Mouse (Mus musculus) midbrain, embryonic 16.5 days (tissue): ENCODE measurements around the gene Leng9. TPM values are rescaled to one million over a fixed set of nuclear protein-coding genes. Genes with fewer than 3 reads are reported as not detected.

ENCODE experiments used
- ATAC-seq: fragments of 200-750 bp; cut with Nextera tagmentation; 2 replicates; pipeline ENCODE4 v1.8.0; 2017; ENCODE audit warnings: moderate TSS enrichment
- H3K27ac ChIP-seq: fragments of 300-500 bp; sonication (generic); 2 replicates; pipeline ENCODE4 v1.5.1; 2014; ENCODE audit warnings: mild to moderate bottlenecking, low read length, mixed read lengths
- H3K27me3 ChIP-seq: fragments of 300-500 bp; sonication (generic); 2 replicates; pipeline ENCODE4 v1.6.1; 2014; ENCODE audit warnings: low read depth, low read length, mixed read lengths; ENCODE audit not compliant: control insufficient read depth, insufficient read depth
- H3K36me3 ChIP-seq: fragments of 300-500 bp; sonication (generic); 2 replicates; pipeline ENCODE4 v1.6.1; 2014; ENCODE audit warnings: mild to moderate bottlenecking, low read length, moderate library complexity, mixed read lengths; ENCODE audit not compliant: control insufficient read depth, insufficient read depth
- H3K4me1 ChIP-seq: fragments of 300-500 bp; sonication (generic); 2 replicates; pipeline ENCODE4 v1.6.1; 2014; ENCODE audit warnings: mild to moderate bottlenecking, low read length, mixed read lengths; ENCODE audit not compliant: control insufficient read depth, insufficient read depth
- H3K4me2 ChIP-seq: fragments of 300-500 bp; sonication (generic); 2 replicates; pipeline ENCODE4 v1.6.1; 2014; ENCODE audit warnings: mild to moderate bottlenecking, low read length, mixed read lengths
- H3K4me3 ChIP-seq: fragments of 300-500 bp; sonication (generic); 2 replicates; pipeline ENCODE4 v1.5.1; 2014; ENCODE audit warnings: low read depth, mild to moderate bottlenecking, low read length, moderate library complexity, mixed read lengths
- H3K9ac ChIP-seq: fragments of 300-500 bp; sonication (generic); 2 replicates; pipeline ENCODE4 v1.6.1; 2014; ENCODE audit warnings: low read depth, low read length, mixed read lengths
- H3K9me3 ChIP-seq: fragments of 300-500 bp; sonication (generic); replicated peaks from 2 replicates; pipeline ENCODE4 v1.6.1; 2014; ENCODE audit warnings: mild to moderate bottlenecking, low read length, mixed read lengths; ENCODE audit not compliant: control insufficient read depth, poor library complexity, severe bottlenecking
- WGBS: fragments of 180-500 bp; shearing (Covaris S2); extraction: QIAGEN DNeasy Blood & Tissue Kit; methylation state at CpG from one replicate; pipeline ENCODE4 v1.1.7; 2014; 5-methylcytosine and 5-hydroxymethylcytosine counted together
- polyA plus RNA-seq: library from polyadenylated mRNA; unstranded; fragments of >200 nt; fragmentation: Nextera tagmentation; extraction: Ambion mirVana; gene quantifications from 2 replicates; pipeline ENCODE4 v1.2.1, GENCODE M21; 2015

Gene Leng9
- polyA plus RNA-seq, 1 experiment from 2014 or later, result 5.3 TPM

DNA sequence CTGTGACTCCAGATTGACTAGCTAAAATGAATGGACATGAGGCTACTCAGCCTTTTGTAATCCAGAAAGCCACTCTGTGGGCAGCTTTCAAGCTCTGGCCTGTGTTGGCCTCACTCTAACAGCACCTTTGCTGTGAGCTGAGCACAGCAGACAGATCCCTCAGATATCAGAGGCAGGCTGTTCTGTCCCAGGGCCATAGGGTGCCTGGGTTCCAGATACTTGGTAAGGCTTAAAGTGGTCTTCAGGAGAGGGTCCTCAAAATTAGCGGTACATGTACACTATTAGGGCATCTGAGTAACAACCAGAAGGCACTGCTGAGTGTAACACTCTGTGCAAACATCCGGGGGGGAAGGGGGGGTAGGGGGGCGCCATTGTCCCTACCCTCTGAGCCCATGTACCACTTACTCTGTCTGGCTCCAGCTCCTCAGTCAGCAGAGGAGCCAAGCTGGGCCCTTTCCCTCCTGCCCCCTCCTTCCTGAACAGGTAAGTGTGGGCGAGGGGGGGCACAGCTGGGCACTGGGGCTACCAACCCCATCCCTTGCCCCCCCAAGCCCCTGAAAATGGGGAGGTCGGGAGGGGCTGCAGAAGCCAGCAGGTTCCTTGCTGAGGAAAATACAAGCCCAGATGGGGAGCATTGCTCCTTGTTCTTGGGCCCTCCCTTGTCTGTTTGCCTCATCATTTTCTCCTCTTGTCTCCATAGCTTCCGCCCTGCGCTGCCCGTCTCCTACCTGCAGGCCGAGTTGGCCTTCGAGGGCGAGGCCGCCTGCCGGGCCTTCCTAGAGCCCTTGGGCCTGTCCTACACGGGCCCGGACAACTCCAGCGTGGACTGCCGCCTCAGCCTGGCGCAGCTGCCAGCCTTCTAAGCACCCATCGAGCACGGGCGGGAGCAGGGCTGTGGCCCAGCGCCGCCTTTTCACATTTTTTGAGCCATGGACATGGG is 3.7 kb downstream of the Leng9 start:
- Histone ChIP-seq H3K4me3 (no peak overlapping the region), H3K9me3 (no peaks in the 10 kb centered on the region), H3K36me3 (peaks cover 55% of the 10 kb centered on the region), H3K27me3 (peaks cover 2% of the 10 kb centered on the region), H3K4me2 (no peak overlapping the region), H3K4me1 (peaks cover 24% of the 10 kb centered on the region), H3K9ac (no peak overlapping the region), H3K27ac (no peak overlapping the region)
- 94% methylated on average over 23 of the region's 23 CpGs for WGBS
- ATAC-seq, result no peak

DNA sequence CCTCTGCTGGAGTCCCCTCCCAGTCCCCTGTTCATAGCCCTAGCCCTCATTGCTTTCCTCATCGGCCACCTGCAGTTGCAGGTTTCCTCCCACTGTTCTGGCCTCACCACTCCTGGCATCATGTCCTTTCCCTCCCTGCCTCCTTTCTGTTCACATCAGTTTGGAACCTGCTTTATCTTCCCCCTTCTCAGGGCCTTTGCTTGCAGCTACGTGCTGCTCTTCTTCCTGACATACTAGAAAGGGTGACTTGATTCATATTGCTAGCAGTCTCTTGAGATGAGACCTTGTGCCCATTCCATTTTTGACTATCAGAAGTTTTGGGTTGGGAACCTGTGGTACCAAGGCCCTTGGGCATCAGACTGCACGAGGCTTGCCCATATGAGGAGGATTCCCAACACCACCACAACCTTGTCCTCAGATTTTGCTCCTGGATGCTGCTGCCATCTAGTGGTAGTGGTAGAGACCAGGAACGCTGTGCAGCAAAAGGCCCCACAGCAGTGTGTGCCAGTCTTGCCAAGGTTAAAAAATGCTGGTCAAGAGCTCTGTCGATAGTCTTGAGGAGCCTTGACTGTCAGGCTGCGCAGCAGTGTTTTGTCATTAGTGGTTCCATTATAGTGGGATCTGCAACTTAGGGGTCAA is 4.5 kb downstream of the Leng9 start:
- no peak overlapping the region for H3K4me3 ChIP-seq
- H3K9ac ChIP-seq, result no peak overlapping the region
- no peaks in the 10 kb centered on the region for H3K27me3 ChIP-seq
- no peak overlapping the region for H3K4me2 ChIP-seq
- H3K27ac ChIP-seq, result no peak overlapping the region
- ATAC-seq, result no peak
- peaks cover 62% of the 10 kb centered on the region for H3K36me3 ChIP-seq
- WGBS, result 73% methylated on average over 6 of the region's 6 CpGs
- H3K9me3 ChIP-seq, result no peaks in the 10 kb centered on the region
- peaks cover 17% of the 10 kb centered on the region for H3K4me1 ChIP-seq

DNA sequence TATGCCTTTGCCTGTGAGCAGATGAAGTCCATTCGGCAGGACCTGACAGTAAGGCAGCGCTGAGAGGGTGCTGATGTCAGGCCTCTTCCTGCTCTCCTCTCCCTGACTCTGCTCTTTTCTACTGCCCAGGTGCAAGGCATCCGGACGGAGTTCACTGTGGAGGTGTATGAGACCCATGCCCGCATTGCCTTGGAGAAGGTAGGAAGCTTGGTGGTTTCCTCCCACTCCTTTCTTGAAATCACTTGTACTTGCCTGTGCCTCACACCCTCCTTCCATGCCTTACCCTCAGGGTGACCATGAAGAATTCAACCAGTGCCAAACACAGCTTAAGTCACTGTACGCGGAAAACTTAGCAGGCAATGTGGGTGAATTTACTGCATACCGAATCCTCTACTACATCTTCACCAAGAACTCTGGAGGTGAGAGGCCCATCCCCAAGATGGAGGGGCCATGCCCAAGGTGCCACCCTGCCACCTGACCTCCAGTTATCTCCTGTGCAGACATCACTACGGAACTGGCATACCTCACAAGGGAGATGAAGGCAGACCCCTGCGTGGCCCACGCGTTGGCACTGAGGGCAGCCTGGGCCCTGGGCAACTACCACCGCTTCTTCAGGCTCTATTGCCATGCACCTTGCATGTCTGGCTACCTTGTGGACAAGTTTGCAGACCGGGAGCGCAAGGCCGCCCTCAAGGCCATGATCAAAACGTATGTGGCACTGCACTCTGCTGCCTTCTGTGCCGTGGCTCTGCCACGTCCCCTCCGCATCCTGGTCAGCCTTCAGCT is 5.2 kb downstream of the Leng9 start:
- ATAC-seq, result no peak
- H3K4me3 ChIP-seq, result no peak overlapping the region
- H3K9ac ChIP-seq, result no peak overlapping the region
- H3K27ac ChIP-seq, result no peak overlapping the region
- peaks cover 68% of the 10 kb centered on the region for H3K36me3 ChIP-seq
- no peak overlapping the region for H3K4me2 ChIP-seq
- H3K4me1 ChIP-seq, result peaks cover 11% of the 10 kb centered on the region
- 96% methylated on average over 20 of the region's 20 CpGs for WGBS
- no peaks in the 10 kb centered on the region for H3K9me3 ChIP-seq
- no peaks in the 10 kb centered on the region for H3K27me3 ChIP-seq

DNA sequence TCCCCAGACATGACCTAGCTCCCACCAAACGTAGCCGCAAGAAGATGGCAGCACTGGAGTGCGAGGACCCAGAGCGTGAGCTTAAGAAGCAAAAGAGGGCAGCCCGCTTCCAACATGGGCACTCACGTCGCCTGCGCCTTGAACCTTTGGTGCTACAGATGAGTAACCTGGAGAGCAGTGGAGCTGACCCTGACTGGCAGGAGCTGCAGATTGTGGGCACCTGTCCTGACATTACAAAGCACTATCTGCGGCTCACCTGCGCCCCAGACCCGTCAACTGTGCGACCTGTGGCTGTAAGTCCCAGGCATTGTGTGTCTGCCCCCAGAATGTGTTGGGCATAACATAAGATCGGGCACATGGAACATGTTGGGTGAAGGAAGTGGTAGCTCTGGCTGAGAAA is 6.1 kb downstream of the Leng9 start:
- no peak for ATAC-seq
- H3K4me3 ChIP-seq, result no peak overlapping the region
- H3K9ac ChIP-seq, result no peak overlapping the region
- 97% methylated on average over 13 of the region's 13 CpGs for WGBS
- H3K27ac ChIP-seq, result no peak overlapping the region
- H3K4me2 ChIP-seq, result no peak overlapping the region
- peaks cover 75% of the 10 kb centered on the region for H3K36me3 ChIP-seq
- H3K9me3 ChIP-seq, result no peaks in the 10 kb centered on the region
- H3K4me1 ChIP-seq, result peaks cover 9% of the 10 kb centered on the region
- no peaks in the 10 kb centered on the region for H3K27me3 ChIP-seq

DNA sequence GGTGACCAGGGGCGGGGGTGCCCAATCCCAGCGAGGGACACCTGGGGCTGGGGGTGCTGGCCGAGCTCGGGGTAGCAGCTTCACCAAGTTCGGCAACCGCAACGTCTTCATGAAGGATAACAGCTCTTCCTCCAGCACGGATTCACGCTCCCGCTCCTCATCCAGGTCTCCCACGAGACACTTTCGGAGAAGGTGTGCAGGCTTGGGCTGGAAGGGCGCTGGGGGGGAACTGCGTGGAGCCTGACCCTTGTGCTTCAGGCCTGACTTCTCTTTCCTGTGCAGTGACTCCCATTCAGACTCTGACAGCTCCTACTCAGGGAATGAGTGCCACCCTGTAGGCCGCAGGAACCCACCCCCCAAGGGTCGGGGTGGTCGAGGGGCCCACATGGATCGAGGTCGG is 6.7 kb downstream of the Leng9 start:
- WGBS, result 98% methylated on average over 19 of the region's 19 CpGs
- no peak overlapping the region for H3K4me3 ChIP-seq
- no peak overlapping the region for H3K27ac ChIP-seq
- H3K9ac ChIP-seq, result no peak overlapping the region
- no peak for ATAC-seq
- H3K27me3 ChIP-seq, result no peaks in the 10 kb centered on the region
- H3K4me2 ChIP-seq, result no peak overlapping the region
- H3K9me3 ChIP-seq, result no peaks in the 10 kb centered on the region
- H3K36me3 ChIP-seq, result peaks cover 75% of the 10 kb centered on the region
- peaks cover 4% of the 10 kb centered on the region for H3K4me1 ChIP-seq

DNA sequence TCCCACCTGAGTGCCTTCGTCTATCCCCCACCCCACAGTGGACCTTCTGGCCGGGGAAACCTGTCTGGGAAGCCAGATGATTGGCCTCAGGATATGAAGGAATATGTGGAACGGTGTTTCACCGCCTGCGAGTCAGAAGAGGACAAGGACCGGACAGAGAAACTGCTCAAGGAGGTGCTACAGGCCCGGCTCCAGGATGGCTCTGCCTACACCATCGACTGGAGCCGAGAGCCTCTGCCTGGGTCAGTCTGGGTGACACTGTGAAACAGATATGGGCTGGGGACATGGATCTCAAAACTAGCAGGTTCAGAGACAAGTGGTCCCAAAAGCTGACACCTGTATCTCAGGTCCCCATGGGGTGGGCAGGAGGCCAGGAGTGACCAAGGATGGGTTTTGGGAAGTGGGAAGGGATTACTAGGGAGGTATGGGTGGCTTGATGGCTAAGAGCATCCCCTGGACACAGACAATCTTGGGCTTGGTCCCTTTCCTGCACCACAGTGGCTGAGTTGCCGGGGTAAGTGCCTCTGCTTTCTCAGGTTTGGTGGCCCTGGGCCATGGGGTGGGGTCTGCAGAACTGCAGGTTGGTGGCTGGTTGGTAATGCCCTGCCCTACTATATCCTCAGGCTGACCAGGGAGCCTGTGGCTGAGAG is 7.3 kb downstream of the Leng9 start:
- Histone ChIP-seq H3K27ac (no peak overlapping the region), H3K4me1 (peaks cover 5% of the 10 kb centered on the region), H3K27me3 (no peaks in the 10 kb centered on the region), H3K4me2 (no peak overlapping the region), H3K4me3 (no peak overlapping the region), H3K9me3 (no peaks in the 10 kb centered on the region), H3K9ac (no peak overlapping the region), H3K36me3 (peaks cover 75% of the 10 kb centered on the region)
- WGBS, result 93% methylated on average over 10 of the region's 10 CpGs
- ATAC-seq, result no peak

DNA sequence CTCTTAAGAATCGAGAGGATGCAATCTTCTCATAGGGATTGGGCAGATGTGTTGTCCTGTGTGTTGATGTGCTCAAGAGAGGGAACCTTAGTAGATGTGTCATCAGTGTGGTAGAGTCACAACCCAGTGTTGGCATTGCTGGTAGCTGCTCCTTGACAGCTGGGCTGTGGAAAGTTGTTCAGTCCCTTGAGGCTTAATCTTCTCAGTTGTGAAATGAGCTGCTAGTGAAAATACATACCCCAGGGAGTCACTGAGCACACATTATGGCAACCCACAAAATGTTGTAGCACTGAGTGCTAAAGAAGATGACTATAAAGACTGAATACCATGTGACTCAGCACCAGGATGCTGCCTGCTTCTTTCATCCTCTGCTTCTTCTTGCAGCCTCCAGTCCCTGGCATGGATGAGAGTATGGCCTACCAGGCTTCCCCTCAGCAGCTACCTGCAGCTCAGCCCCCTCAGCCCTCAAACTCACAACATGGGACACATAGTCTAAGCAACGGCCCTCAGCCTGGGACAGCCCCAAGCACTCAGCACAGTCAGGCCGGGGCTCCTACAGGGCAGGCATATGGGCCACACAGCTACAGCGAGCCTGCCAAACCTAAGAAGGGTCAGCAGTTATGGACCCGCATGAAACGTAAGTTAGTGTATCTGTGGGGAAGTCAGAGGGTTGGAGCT is 8.4 kb downstream of the Leng9 start:
- Histone ChIP-seq H3K9me3 (no peaks in the 10 kb centered on the region), H3K4me1 (peaks cover 9% of the 10 kb centered on the region), H3K4me3 (no peak overlapping the region), H3K4me2 (no peak overlapping the region), H3K27ac (no peak overlapping the region), H3K9ac (no peak overlapping the region), H3K27me3 (no peaks in the 10 kb centered on the region), H3K36me3 (peaks cover 72% of the 10 kb centered on the region)
- ATAC-seq, result no peak
- 95% methylated on average over 6 of the region's 6 CpGs for WGBS

DNA sequence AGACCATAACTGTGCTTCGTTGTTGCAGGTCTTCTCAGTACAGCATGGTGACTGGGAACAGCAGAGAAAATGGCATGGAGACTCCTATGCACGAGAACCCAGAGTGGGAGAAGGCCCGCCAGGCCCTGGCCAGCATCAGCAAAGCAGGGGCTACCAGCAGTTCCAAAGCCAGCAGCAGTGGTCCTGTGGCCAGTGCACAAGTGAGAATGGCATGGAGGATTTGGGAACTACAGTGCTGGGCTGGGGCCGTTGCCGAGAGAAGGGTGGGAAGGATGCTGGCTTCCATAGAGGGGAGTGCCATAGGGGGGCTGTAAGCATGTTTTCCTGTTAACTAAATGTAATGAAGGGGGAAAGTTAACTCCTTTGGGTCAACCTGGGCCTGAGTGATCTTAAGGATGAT is 10.8 kb downstream of the Leng9 start:
- no peak overlapping the region for H3K4me3 ChIP-seq
- H3K9ac ChIP-seq, result no peak overlapping the region
- WGBS, result 96% methylated on average over 5 of the region's 5 CpGs
- no peaks in the 10 kb centered on the region for H3K9me3 ChIP-seq
- no peak overlapping the region for H3K4me2 ChIP-seq
- peaks cover 12% of the 10 kb centered on the region for H3K4me1 ChIP-seq
- no peak for ATAC-seq
- peaks cover 49% of the 10 kb centered on the region for H3K36me3 ChIP-seq
- no peaks in the 10 kb centered on the region for H3K27me3 ChIP-seq
- H3K27ac ChIP-seq, result no peak overlapping the region
